Mouse (Mus musculus) macrophage (primary cell): ENCODE results near the gene Lrrc39. TPM values are rescaled to one million over a fixed set of nuclear protein-coding genes. Genes with fewer than 3 reads are reported as not detected.
A peak's percentile ranks its signal among the peaks of the same experiment; 100 is the strongest.
"Not testable (repeated sequence)": the region's sequence is repeated elsewhere in the genome, so short reads cannot be mapped to it uniquely, and the experiment has no call there.

ENCODE experiments used
- H3K27ac ChIP-seq: fragments of 350-480 bp; formaldehyde crosslinking; 2 replicates; pipeline ENCODE4 v1.9.0; 2021
- H3K36me3 ChIP-seq: fragments of 350-480 bp; formaldehyde crosslinking; 2 replicates; pipeline ENCODE4 v1.9.0; 2021; ENCODE audit errors: inconsistent target
- H3K4me3 ChIP-seq: fragments of 350-480 bp; formaldehyde crosslinking; 2 replicates; pipeline ENCODE4 v1.9.0; 2021; ENCODE audit errors: inconsistent target
- H3K79me2 ChIP-seq: fragments of 350-480 bp; formaldehyde crosslinking; 2 replicates; pipeline ENCODE4 v1.9.0; 2021; ENCODE audit errors: inconsistent target
- WGBS: methylation state at CpG from one replicate; pipeline ENCODE4 v1.1.7; 2026; ENCODE audit warnings: inconsistent platforms; ENCODE audit not compliant: missing documents; 5-methylcytosine and 5-hydroxymethylcytosine counted together
- polyA plus RNA-seq: library from polyadenylated mRNA; stranded (reverse); fragments of 250-400 nt; gene quantifications from 3 replicates; pipeline ENCODE4 v1.2.4, GENCODE M21; 2018; ENCODE audit warnings: inconsistent platforms
- total RNA-seq, 78 experiments: library from RNA; depleted of rRNA; stranded (reverse); fragments of 250-400 nt; gene quantifications; 1 replicate in 9 of 78; 2 replicates in 24 of 78; 3 replicates in 43 of 78; 4 replicates in 2 of 78; pipeline ENCODE4 v1.2.4; 2018; ENCODE audit warnings: inconsistent platforms in 56 of 78

The Lrrc39 gene
- 10 to 100 TPM in 2 of 26 experiments, 1 to 10 TPM in 6, under 1 TPM in 9, not detected in 9; 0.42 to 13.5 (median 0.88) TPM for total RNA-seq (2018; cell fraction: chromatin; rRNA removed)
- 1 to 10 TPM in 13 of 26 experiments, under 1 TPM in 13; 0.15 to 5.4 (median 1.4) TPM for total RNA-seq (2018; cell fraction: cytosol; rRNA removed)
- 10 to 100 TPM in 1 of 26 experiments, 1 to 10 TPM in 6, under 1 TPM in 15, not detected in 4; 0.12 to 12.6 (median 0.72) TPM for total RNA-seq (2018; cell fraction: nucleus; rRNA removed)
- polyA plus RNA-seq = 1.9 to 10.2 TPM (median 2.7 TPM) in 3 replicates

GRCm38 (mm10) chr3:116562408-116563094 lies at the start of gene Lrrc39:
Gene Lrrc39 (plus strand): TSS chr3:116562973.
- Histone ChIP-seq H3K4me3 (peak within 1 kb of the TSS; percentile 13; the same call in 1 of the 2 replicates), H3K36me3 (no peaks in the 10 kb centered on the region), H3K79me2 (no peaks in the 10 kb centered on the region), H3K27ac (no peak within 1 kb of the TSS)
- 31% methylated on average over 7 of the region's 7 CpGs for WGBS

GRCm38 (mm10) chr3:116520141-116520761 lies 42.5 kb upstream of the Lrrc39 start:
- H3K4me3 ChIP-seq = no peak overlapping the region
- H3K36me3 ChIP-seq = no peaks in the 10 kb centered on the region
- no peaks in the 10 kb centered on the region for H3K79me2 ChIP-seq
- 89% methylated on average over 12 of the region's 12 CpGs for WGBS
- H3K27ac ChIP-seq = no peak overlapping the region

- Histone ChIP-seq H3K79me2 (no peaks in the 10 kb centered on the region), H3K27ac (no peak overlapping the region), H3K36me3 (peaks cover 4% of the 10 kb centered on the region; the same call in 1 of the 2 replicates), H3K4me3 (no peak overlapping the region)
- 97% methylated on average over 3 of the region's 5 CpGs for WGBS
Measured at GRCm38 (mm10) chr3:116529741-116530140, 33.0 kb upstream of the Lrrc39 start.

- peaks cover 13% of the 10 kb centered on the region for H3K36me3 ChIP-seq
- no peaks in the 10 kb centered on the region for H3K79me2 ChIP-seq
- 90% methylated on average over 4 of the region's 4 CpGs for WGBS
- H3K4me3 ChIP-seq = no peak overlapping the region
- H3K27ac ChIP-seq = no peak overlapping the region
Measured at GRCm38 (mm10) chr3:116530826-116531225, 31.9 kb upstream of the Lrrc39 start.

DNA sequence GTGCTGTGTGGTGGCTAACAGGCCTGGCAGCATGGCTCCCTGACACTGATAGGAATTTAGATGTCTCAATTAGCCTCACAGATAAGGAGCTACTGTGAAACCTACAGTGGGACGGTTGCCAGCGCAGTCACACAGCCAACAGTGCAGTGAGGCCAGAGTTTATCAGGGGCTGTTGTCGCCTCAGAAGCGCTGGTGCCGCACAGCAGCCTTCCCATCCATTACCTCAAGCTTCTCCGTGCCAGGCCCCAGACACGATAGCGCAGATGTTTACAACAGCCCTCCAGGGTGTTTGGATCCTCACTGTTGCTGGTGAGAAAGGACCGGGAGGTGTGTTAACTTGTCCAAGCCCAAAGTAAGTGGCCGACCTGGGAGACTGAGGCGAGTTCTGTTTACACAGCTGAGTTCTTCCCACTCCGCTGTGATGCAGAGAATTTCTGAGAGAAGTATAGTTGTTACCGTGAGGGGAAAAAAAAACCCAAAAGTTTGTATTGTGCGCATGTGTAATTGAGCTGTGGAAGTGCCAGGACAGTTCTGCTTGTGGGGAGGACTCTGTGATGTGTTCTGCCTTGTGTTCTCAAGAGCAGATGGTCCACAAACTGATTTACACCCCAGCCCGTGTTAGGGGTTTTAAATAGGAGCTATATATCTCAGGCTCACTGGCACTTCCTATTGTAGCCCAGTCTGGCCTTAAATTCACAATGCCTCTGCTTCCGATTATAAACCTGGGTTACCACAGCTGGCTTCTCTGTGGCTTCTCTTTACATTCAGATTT lies 26.2 kb upstream of the Lrrc39 start:
- Histone ChIP-seq H3K4me3 (no peak overlapping the region), H3K27ac (no peak overlapping the region), H3K36me3 (peaks cover 18% of the 10 kb centered on the region), H3K79me2 (no peaks in the 10 kb centered on the region)
- 86% methylated on average over 15 of the region's 16 CpGs for WGBS

GRCm38 (mm10) chr3:116537200-116537573 lies 25.6 kb upstream of the Lrrc39 start:
- Histone ChIP-seq H3K27ac (no peak overlapping the region), H3K36me3 (peaks cover 18% of the 10 kb centered on the region), H3K4me3 (no peak overlapping the region), H3K79me2 (no peaks in the 10 kb centered on the region)
- WGBS = 97% methylated on average over 6 of the region's 6 CpGs

DNA sequence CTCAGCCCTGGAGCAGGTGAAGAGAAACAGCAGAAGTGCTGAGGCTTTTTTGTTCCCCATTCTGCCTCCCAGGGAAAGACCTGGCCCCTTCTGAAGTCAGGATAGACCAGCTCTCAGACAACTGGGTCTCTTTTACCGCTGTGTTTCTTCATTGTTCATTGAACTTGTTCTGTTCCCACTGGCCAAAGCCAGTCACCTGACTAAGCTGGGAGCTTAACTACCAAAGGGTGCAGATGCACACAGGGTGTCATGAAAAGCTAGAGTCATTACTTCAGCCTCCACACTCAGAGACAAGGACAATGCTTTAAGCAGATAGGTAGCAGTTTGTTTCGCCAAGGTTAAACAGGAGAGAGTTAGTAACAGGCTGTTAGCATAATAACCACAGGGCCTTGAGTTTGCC lies 20.7 kb upstream of the Lrrc39 start:
- Histone ChIP-seq H3K79me2 (no peaks in the 10 kb centered on the region), H3K4me3 (no peak overlapping the region), H3K27ac (no peak overlapping the region), H3K36me3 (peaks cover 15% of the 10 kb centered on the region; the same call in 1 of the 2 replicates)
- 28% methylated on average over 2 of the region's 2 CpGs for WGBS

DNA sequence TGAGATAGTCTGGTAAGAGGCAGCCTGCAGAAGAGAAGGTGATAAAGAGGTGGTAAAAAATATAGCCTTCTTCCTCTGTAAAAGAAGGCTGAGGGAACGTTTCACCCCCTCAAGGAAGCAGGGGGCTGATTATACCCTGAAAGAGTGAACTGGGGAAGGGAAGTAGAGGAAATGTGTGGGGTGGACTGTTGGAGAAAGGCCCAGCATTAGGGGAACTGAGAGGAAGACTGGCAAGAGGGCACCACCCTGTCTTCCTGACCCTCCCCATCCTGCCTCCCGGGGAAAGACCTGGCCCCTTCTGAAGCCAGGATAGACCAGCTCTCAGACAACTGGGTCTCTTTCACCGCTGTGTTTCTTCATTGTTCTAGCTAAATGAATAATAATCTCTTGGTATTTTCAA lies 20.2 kb upstream of the Lrrc39 start:
- WGBS = 6% methylated on average over 3 of the region's 3 CpGs
- H3K27ac ChIP-seq = no peak overlapping the region
- H3K4me3 ChIP-seq = no peak overlapping the region
- H3K79me2 ChIP-seq = no peaks in the 10 kb centered on the region
- H3K36me3 ChIP-seq = peaks cover 15% of the 10 kb centered on the region; the same call in 1 of the 2 replicates

DNA sequence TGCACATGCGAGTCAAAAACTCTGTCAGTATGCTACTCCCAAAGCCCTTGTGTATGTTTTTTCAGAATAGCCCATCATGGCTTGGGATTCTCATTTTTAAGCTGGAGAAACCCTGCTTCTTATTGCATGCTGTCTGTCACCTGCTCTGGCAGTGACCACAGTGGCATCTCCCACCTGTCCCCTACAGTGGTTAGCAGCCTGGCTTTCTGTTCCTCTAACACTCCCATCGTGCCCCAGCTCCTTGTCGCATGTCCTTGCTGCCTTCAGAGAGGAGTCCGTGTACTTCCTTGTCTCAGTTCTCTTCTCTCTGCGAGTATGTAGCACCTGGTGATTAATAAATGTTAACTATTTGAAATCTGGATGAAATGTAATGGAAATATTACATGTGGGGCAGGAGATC lies 15.3 kb upstream of the Lrrc39 start:
- Histone ChIP-seq H3K79me2 (no peaks in the 10 kb centered on the region), H3K4me3 (no peak overlapping the region), H3K27ac (no peak overlapping the region), H3K36me3 (peaks cover 14% of the 10 kb centered on the region; the same call in 1 of the 2 replicates)
- 61% methylated on average over 5 of the region's 5 CpGs for WGBS

DNA sequence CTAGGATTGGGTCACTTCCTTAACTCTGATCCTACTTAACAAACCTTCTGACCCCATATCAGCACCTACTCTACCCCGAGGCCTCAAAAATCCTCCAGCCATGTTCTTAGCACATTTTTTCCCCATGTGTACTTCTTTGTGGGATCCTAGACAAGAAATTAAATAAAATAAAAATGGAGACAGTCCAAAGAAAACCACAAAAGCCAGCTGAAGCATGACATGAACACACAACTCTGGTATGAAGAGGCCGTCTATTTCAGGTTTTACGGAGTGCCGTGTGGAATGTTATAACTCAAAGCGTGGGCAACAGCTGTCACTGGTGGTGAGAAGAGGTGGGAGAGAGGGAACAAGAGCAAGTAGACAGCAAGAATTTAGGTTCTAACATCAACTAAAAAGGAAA lies 11.4 kb upstream of the Lrrc39 start:
- 95% methylated on average over 5 of the region's 5 CpGs for WGBS

DNA sequence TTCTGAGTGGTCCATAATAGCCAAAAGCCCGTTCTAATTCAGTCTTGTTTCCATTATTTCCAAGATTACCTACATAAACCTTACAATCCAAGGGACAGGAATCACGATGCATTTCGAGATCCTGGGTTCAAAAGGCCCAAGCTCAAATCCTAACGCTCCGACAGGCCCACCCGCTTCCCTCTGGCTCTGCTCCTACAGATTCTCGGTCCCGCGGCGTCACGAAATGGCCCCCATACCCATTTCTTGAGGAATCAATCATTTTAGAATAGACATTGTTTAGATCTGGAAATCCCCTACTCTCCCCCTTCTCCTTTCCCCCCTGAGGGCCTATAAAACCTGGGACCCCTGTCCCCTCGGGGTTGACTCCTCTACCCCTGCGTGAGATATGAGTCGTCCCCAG lies 1.5 kb upstream of the Lrrc39 start:
- WGBS = 97% methylated on average over 13 of the region's 14 CpGs
- not testable (repeated sequence) for H3K27ac ChIP-seq, H3K4me3 ChIP-seq, H3K79me2 ChIP-seq, H3K36me3 ChIP-seq

More for the DNA sequence above, 11.4 kb upstream of the Lrrc39 start:
- Histone ChIP-seq H3K4me3 (no peak overlapping the region), H3K27ac (no peak overlapping the region), H3K36me3 (peaks cover 8% of the 10 kb centered on the region; the same call in 1 of the 2 replicates), H3K79me2 (no peaks in the 10 kb centered on the region)

GRCm38 (mm10) chr3:116563095-116563492 lies 321 bp downstream of the Lrrc39 start:
- H3K27ac ChIP-seq = no peak overlapping the region
- H3K36me3 ChIP-seq = no peaks in the 10 kb centered on the region
- peak overlapping the region; percentile 13; the same call in 1 of the 2 replicates for H3K4me3 ChIP-seq
- WGBS = 8% methylated on average over 7 of the region's 7 CpGs
- H3K79me2 ChIP-seq = no peaks in the 10 kb centered on the region

GRCm38 (mm10) chr3:116570628-116571027 lies 7.9 kb downstream of the Lrrc39 start:
- WGBS = 15% methylated on average over 2 of the region's 2 CpGs
- Histone ChIP-seq H3K27ac (no peak overlapping the region), H3K4me3 (no peak overlapping the region), H3K36me3 (no peaks in the 10 kb centered on the region), H3K79me2 (no peaks in the 10 kb centered on the region)

DNA sequence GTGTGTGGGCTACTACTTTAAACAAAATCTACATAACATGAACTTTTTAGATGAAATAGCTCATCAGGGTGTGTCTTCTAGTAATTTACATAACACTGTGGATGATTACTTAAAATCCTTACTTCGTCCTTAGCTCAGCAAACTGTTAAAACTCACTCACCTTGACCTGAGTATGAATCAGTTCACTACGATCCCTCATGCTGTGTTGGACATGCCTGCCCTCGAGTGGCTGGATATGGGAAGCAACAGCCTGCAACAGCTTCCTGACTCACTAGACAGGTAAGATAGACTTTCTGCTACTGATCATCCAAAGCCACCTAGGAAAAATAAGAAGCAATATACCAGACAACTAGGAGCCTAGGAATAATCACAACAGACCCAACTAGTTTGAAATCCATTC lies 14.5 kb downstream of the Lrrc39 start:
- Histone ChIP-seq H3K36me3 (peaks cover 17% of the 10 kb centered on the region), H3K79me2 (no peaks in the 10 kb centered on the region), H3K27ac (no peak overlapping the region), H3K4me3 (no peak overlapping the region)
- WGBS = 56% methylated on average over 3 of the region's 3 CpGs
